Mouse (Mus musculus): ENCODE data around the gene Ddx59.
A peak's percentile ranks its signal among the peaks of the same experiment; 100 is the strongest.

- TF ChIP-seq CTCF (IDR thresholded peaks at IDR 0.05; ENCODE audit: low read depth) (peak; percentile 39), EP300 (optimal IDR thresholded peaks at IDR 0.05) (no peak)
These were observed 50.1 kb downstream of the Ddx59 start for GRCm38 (mm10) chr1:136465168-136465567.
